Mouse (Mus musculus): ENCODE measurements around the gene Syna. TPM values are rescaled to one million over a fixed set of nuclear protein-coding genes. Genes with fewer than 3 reads are reported as not detected.

Gene Syna
- polyA plus RNA-seq, 1 experiment from 2014 or later, result 0.15 TPM

DNA sequence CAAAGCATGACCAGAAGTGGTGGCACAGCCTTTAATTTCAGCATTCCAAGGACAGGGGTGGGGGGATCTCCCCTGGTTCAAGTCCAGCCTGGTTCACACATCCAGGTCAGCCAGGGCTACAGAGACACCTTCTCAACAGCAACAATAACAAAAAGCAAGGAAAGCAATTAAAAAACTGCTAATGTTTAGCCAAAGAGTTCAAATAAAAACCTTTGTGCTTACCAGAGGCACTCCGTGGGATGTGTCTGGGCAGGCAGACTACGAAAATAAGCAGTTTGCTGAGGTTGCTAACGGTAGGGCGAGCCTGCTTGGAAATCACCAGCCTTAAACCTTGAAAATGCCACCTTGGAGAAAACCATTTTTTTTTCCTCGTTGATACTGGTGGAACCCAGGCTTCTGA is 21.2 kb upstream of the Syna start, which contains the start of gene Rfc2:
Gene Rfc2, plus strand, starts transcription at position 221 of the 400 bp plus-strand sequence.
- peaks cover 4% of the 10 kb centered on the region; the same call in 1 of the 2 replicates for H3K36me3 ChIP-seq
- H3K4me1 ChIP-seq, result peaks cover 9% of the 10 kb centered on the region
- no peak within 1 kb of the TSS for H3K9ac ChIP-seq
- H3K4me2 ChIP-seq (replicated peaks), result no peak within 1 kb of the TSS
- H3K27ac ChIP-seq, result no peak within 1 kb of the TSS
- no peak within 1 kb of the TSS for H3K4me3 ChIP-seq
- H3K27me3 ChIP-seq (replicated peaks), result no peaks in the 10 kb centered on the region
- WGBS, result 86% methylated on average over 5 of the region's 5 CpGs
- ATAC-seq (ENCODE audit: low FRiP score, low read depth), result no peak
- H3K9me3 ChIP-seq, result no peaks in the 10 kb centered on the region

DNA sequence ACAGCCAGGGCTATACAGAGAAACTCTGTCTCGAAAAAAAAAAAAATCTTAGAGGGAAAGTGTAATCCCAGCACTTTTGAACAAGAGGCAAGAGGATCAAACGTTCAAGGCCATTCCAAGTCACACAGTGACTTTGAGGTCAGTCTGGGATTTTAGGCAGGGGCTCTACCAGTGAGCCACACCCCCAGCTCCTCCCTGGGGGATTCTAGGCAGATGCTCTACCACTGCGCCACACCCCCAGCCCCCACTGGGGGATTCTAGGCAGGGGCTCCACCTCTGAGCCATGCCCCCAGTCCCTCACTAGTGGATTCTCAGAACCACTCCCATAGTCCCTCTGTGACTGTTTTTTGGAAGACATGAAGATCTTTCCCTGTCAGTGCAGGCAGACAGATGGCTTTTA is 19.2 kb upstream of the Syna start:
- no peak for ATAC-seq (ENCODE audit: low FRiP score, low read depth)
- H3K27ac ChIP-seq, result no peak overlapping the region
- peaks cover 9% of the 10 kb centered on the region for H3K4me1 ChIP-seq
- no peak overlapping the region for H3K9ac ChIP-seq
- 60% methylated on average over 3 of the region's 3 CpGs for WGBS
- no peak overlapping the region for H3K4me2 ChIP-seq (replicated peaks)
- H3K9me3 ChIP-seq, result no peaks in the 10 kb centered on the region
- no peaks in the 10 kb centered on the region for H3K36me3 ChIP-seq
- no peak overlapping the region for H3K4me3 ChIP-seq
- H3K27me3 ChIP-seq (replicated peaks), result no peaks in the 10 kb centered on the region

DNA sequence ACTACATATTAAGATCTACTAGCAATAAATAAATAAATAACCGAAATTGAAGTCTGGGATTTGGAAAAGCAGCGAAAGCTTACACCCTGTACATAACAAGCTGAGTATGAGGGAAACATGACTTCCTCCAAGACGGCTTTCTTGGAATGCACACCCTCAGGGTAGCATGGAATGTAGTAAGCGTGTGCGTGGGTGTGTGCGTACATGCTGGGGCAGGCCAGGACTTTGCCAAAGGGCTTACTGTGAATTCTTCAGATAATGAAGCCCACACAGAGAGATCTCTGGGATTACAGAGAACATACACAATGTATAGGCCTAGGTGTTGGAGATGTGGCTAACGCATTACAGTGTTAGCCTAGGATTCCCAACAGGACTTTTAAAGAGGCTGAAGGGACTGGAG is 17.6 kb upstream of the Syna start:
- Histone ChIP-seq H3K27ac (no peak overlapping the region), H3K4me3 (no peak overlapping the region), H3K4me1 (peaks cover 4% of the 10 kb centered on the region), H3K9me3 (no peaks in the 10 kb centered on the region), H3K27me3 (replicated peaks) (no peaks in the 10 kb centered on the region), H3K9ac (no peak overlapping the region), H3K36me3 (no peaks in the 10 kb centered on the region), H3K4me2 (replicated peaks) (no peak overlapping the region)
- ATAC-seq (ENCODE audit: low FRiP score, low read depth), result no peak
- WGBS, result 90% methylated on average over 7 of the region's 7 CpGs

DNA sequence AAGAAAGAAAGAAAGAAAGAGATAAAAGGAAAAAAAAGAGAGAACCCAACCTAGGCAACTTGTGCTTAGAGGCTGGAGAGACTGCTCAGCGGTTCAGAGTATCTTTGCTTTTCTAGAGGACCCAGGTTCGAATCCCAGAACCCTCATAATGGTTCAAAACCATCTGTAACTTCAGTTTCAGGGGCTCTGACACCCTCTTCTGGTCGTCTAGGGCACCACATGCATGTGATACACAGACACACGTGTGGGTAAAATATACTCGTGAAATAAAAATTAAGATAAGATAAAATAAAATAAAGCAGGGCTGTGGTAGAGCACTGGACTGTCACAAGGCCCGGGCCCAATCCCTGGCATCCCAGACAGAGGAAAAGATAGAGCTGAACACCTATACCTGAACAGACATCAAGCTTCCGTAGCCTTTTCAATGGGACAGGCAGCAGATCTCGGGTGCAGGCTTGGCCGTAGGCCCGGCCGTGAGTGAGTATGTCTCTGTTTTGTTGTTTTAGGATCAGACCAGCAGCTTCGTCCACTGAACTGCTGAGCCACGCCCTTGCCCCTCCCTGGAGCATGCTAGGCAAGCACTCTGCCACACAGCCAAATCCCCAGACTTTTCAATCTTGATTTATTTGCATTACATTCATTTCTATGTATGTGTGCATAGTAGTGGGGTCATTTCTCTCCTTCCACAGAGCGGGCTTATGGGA is 16.7 kb upstream of the Syna start:
- Histone ChIP-seq H3K27me3 (replicated peaks) (no peaks in the 10 kb centered on the region), H3K9ac (no peak overlapping the region)

DNA sequence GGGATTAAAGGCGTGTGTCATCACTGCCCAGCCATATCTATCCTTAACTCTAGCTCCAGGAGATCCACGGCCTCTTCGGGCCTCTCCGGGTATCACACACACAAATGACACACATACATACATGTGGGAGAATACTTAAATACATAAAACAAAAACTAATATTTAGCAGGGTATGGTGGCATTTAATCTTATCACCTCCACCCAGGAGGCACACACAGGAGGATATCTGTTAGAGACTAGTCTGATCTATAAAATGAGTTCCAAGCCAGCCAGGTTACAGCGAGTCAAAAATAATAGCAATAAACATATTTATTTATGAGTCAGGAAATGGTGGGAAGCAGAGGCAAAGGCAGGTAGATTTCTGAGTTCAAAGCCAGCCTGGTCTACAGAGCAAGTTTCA is 15.9 kb upstream of the Syna start:
- Histone ChIP-seq H3K36me3 (no peaks in the 10 kb centered on the region), H3K9me3 (0 out of 2 replicates have a peak, but pooled peaks cover 3% of the 10 kb centered on the region), H3K4me1 (peaks cover 11% of the 10 kb centered on the region), H3K27me3 (replicated peaks) (no peaks in the 10 kb centered on the region), H3K4me2 (replicated peaks) (no peak overlapping the region), H3K9ac (no peak overlapping the region), H3K4me3 (no peak overlapping the region), H3K27ac (no peak overlapping the region)
- 95% methylated on average over 5 of the region's 5 CpGs for WGBS
- no peak for ATAC-seq (ENCODE audit: low FRiP score, low read depth)

More for the DNA sequence above, 16.7 kb upstream of the Syna start:
- Histone ChIP-seq H3K9me3 (no peaks in the 10 kb centered on the region), H3K27ac (no peak overlapping the region), H3K36me3 (no peaks in the 10 kb centered on the region), H3K4me3 (no peak overlapping the region), H3K4me1 (peaks cover 11% of the 10 kb centered on the region), H3K4me2 (replicated peaks) (no peak overlapping the region)
- ATAC-seq (ENCODE audit: low FRiP score, low read depth), result no peak
- 82% methylated on average over 14 of the region's 14 CpGs for WGBS

DNA sequence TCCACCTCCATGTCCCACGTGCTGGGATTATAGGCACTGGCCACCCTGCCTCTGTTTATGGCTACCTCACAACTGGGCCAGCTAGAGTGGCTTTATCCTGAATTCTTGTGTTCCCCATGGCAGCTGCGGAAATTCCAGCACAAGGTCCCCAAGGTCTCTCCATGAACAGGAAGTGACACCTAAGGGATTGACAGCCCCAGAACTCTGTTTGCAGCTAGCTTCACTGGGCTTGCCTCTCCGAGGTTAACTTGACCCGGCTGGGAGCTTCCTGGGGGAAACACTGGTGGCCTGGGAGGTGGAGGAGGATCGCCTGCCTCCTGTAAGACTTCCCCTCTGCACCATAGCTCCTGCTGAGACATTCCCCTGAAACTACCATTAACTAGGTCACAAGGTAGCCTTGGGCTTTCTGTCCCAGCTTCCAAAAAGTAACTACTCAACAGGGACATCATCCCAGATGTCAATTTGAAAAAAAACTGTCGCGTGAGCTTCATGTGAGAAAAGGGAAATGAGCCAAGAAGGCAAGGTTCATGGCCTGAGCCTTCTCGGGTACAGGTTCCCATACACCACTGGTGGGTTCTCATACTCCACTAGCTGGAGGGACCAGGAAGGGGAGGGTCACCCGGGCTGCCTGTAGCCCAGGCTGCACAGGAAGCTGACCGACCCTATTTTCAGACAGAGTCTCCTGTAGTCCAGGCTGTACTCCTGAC is 12.7 kb upstream of the Syna start:
- peaks cover 11% of the 10 kb centered on the region for H3K4me1 ChIP-seq
- no peak overlapping the region for H3K27ac ChIP-seq
- no peak overlapping the region for H3K9ac ChIP-seq
- H3K4me3 ChIP-seq, result peak overlapping the region; percentile 44; the same call in 1 of the 2 replicates
- peak overlapping the region; percentile 73 for H3K4me2 ChIP-seq (replicated peaks)
- H3K9me3 ChIP-seq, result 0 out of 2 replicates have a peak, but pooled peaks cover 5% of the 10 kb centered on the region
- no peaks in the 10 kb centered on the region for H3K27me3 ChIP-seq (replicated peaks)
- ATAC-seq (ENCODE audit: low FRiP score, low read depth), result no peak
- WGBS, result 43% methylated on average over 10 of the region's 10 CpGs
- H3K36me3 ChIP-seq, result no peaks in the 10 kb centered on the region

DNA sequence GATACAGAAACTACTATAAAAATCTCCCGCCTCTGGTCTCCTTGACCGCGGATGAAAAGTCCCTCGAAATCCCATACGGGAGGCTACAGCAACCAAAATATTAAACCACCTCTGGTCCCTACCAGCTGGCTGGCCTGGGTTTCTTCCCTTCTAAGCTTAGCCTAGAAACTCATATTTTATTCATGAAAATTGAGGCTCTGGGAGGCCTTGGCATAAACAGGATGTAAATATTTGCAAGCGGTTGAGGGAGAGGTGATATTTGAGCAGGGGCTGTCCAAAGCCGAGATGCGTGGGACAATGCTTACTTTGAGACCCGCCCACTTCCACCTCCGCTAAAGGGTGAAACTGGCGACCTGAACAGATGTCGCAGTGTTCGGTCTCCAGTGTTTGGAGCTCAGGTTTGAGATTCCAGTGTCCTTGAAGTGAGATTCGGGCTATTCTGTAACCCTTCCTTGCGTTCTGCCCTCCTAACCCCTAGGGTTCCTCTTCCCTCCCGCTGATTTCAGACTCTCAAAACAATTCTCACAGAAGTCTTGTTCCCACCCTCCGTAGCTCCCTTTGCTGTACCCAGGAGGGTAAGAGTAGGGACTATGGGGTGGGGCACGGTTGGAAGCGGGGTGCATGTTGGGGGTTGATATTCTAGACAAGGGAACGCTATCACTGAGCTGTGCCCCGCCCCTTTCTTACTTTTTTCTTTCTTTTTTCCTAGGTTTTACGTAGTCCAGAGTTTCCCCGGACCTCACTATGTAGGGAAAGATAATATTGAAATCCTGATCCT is 11.9 kb upstream of the Syna start:
- peak overlapping the region; percentile 73 for H3K4me2 ChIP-seq (replicated peaks)
- WGBS, result 3% methylated on average over 23 of the region's 23 CpGs
- H3K4me1 ChIP-seq, result peaks cover 11% of the 10 kb centered on the region
- H3K27me3 ChIP-seq (replicated peaks), result no peaks in the 10 kb centered on the region
- H3K27ac ChIP-seq, result no peak overlapping the region
- H3K9ac ChIP-seq, result peak overlapping the region; percentile 64
- 0 out of 2 replicates have a peak, but pooled peaks cover 5% of the 10 kb centered on the region for H3K9me3 ChIP-seq
- H3K4me3 ChIP-seq, result peak overlapping the region; percentile 44
- 0 out of 2 replicates have a peak, but pooled peaks have one; percentile 37 for ATAC-seq (ENCODE audit: low FRiP score, low read depth)
- H3K36me3 ChIP-seq, result no peaks in the 10 kb centered on the region

DNA sequence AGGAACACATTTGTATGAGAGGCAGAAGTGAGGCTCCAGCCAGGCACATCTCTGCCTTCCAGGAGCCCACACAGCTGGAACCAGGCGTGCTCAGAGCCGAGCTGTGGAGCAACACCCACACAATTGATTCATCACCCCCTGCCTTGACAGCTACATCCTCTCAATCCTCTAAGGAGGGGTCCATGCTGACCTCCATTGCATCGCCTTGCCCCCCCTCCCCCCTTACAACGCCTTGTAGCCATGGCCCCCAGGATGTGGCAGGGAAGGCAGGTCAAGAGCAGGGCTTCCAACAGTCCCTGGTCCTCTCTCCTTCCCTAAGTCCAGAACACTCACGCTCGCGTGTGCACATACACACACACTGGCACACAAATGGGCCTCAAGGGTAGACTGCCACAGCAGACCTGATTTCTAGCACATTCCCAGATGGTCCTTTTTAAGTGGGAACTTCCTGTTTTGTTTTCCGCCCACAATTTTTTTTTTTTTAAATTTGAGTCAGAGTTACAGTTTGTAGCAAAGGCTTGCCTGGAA is 9.1 kb upstream of the Syna start:
- Histone ChIP-seq H3K9me3 (0 out of 2 replicates have a peak, but pooled peaks cover 5% of the 10 kb centered on the region), H3K9ac (no peak overlapping the region), H3K27me3 (replicated peaks) (no peaks in the 10 kb centered on the region), H3K27ac (no peak overlapping the region), H3K4me3 (no peak overlapping the region), H3K4me2 (replicated peaks) (no peak overlapping the region), H3K4me1 (peaks cover 11% of the 10 kb centered on the region), H3K36me3 (no peaks in the 10 kb centered on the region)
- 69% methylated on average over 8 of the region's 8 CpGs for WGBS
- no peak for ATAC-seq (ENCODE audit: low FRiP score, low read depth)

DNA sequence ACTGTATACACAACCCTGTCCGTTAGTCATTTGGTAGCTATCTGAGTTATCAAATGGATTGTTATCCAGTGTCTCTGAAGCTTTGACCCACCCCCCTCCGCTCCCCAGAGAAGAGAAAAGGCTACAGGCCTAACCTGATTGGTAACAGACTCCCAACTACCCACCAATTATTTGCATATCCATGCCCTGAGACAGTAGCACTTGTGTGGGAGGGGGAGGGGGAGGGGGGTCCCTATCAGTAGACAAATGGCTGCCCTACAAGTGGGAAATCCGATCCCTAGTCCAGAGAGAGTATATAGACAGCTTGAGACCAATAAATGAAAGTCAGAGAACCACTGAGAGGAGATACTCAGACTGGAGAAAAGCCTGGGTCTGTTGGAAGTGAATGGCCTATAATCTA is 8.1 kb upstream of the Syna start:
- H3K4me2 ChIP-seq (replicated peaks), result no peak overlapping the region
- WGBS, result 73% methylated on average over 3 of the region's 3 CpGs
- ATAC-seq (ENCODE audit: low FRiP score, low read depth), result no peak
- 0 out of 2 replicates have a peak, but pooled peaks cover 5% of the 10 kb centered on the region for H3K9me3 ChIP-seq
- H3K27ac ChIP-seq, result no peak overlapping the region
- no peak overlapping the region for H3K9ac ChIP-seq
- H3K27me3 ChIP-seq (replicated peaks), result no peaks in the 10 kb centered on the region
- peaks cover 11% of the 10 kb centered on the region for H3K4me1 ChIP-seq
- H3K36me3 ChIP-seq, result no peaks in the 10 kb centered on the region
- H3K4me3 ChIP-seq, result no peak overlapping the region

DNA sequence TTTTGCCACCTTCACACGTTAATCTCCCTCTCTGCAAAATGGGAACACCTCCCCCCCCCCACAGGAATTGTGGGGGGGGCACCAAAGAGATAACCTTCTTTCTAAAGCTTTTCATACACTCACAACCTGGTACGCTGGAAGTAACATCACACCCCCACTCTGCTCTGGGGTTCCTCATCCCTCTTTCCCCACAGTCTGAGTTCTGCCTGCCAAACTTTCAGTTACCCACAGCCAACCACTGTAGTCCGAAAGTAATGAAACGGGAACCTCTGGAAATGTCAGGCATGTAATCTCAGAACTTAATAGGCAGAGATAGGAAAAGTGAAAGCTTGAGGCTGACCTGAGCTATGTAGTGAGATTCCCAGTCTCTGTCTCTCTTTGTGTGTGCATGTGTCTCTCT is 7.5 kb upstream of the Syna start:
- ATAC-seq (ENCODE audit: low FRiP score, low read depth), result no peak

DNA sequence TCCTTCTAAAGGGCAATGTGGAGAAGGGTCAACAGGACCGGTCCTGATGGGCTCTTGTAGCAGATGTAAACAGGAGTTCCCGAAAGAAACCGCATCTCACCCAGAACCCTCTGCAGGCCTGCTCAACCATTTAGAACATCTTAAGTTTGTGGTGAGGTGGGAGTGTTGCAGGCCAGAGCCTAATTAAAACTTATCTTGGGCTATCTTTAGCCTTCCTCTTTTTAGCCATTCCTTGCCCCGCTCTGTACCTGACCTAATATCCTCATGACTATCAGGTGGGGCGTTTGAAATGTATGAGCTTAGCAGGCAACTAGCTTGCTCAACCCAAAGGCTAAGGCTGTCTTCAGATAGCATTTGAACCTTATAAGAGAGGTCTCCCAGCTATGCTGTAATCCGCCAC is 5.7 kb upstream of the Syna start:
- no peak overlapping the region for H3K4me3 ChIP-seq
- ATAC-seq (ENCODE audit: low FRiP score, low read depth), result no peak
- 92% methylated on average over 6 of the region's 6 CpGs for WGBS

More for the DNA sequence above, 7.5 kb upstream of the Syna start:
- WGBS, result 89% methylated on average over 4 of the region's 4 CpGs
- Histone ChIP-seq H3K4me2 (replicated peaks) (no peak overlapping the region), H3K4me3 (no peak overlapping the region), H3K4me1 (peaks cover 6% of the 10 kb centered on the region), H3K36me3 (no peaks in the 10 kb centered on the region), H3K9me3 (0 out of 2 replicates have a peak, but pooled peaks cover 5% of the 10 kb centered on the region), H3K27me3 (replicated peaks) (no peaks in the 10 kb centered on the region), H3K9ac (no peak overlapping the region), H3K27ac (no peak overlapping the region)

DNA sequence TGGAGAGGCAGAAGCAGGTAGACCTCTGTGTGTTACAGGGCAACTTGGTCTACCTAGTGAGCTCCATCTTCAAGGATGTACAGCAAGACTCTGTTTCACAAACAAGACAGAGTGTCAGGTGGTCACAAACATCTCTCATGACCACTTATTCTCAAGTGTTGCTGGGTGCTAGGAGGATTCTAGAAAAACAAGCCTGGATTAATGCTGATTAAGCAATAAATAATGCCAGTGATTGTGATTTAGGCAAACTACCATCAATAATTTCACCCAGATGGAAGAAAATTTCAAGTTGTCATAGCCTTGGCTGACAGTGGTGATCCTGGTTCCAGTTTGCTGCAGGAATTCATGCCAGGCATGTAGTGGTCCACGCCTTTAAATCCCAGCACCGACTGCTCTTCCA is 4.3 kb upstream of the Syna start:
- H3K36me3 ChIP-seq, result no peaks in the 10 kb centered on the region

More for the DNA sequence above, 5.7 kb upstream of the Syna start:
- no peak overlapping the region for H3K27ac ChIP-seq
- no peaks in the 10 kb centered on the region for H3K9me3 ChIP-seq
- no peaks in the 10 kb centered on the region for H3K27me3 ChIP-seq (replicated peaks)
- H3K36me3 ChIP-seq, result no peaks in the 10 kb centered on the region
- H3K4me2 ChIP-seq (replicated peaks), result no peak overlapping the region
- no peaks in the 10 kb centered on the region for H3K4me1 ChIP-seq
- no peak overlapping the region for H3K9ac ChIP-seq

More for the DNA sequence above, 4.3 kb upstream of the Syna start:
- 90% methylated on average over 2 of the region's 2 CpGs for WGBS
- H3K9ac ChIP-seq, result no peak overlapping the region
- H3K4me3 ChIP-seq, result no peak overlapping the region
- no peak overlapping the region for H3K27ac ChIP-seq
- no peaks in the 10 kb centered on the region for H3K9me3 ChIP-seq
- no peak overlapping the region for H3K4me2 ChIP-seq (replicated peaks)
- H3K27me3 ChIP-seq (replicated peaks), result no peaks in the 10 kb centered on the region
- H3K4me1 ChIP-seq, result no peaks in the 10 kb centered on the region
- ATAC-seq (ENCODE audit: low FRiP score, low read depth), result no peak
